Mouse (Mus musculus) hindbrain, embryonic 10.5 days (tissue): Measurements from ENCODE around the gene Prmt7. TPM values are rescaled to one million over a fixed set of nuclear protein-coding genes. Genes with fewer than 3 reads are reported as not detected.

Source experiments
- polyA plus RNA-seq: library from polyadenylated mRNA; unstranded; fragments of >200 nt; fragmentation: Nextera tagmentation; extraction: Ambion mirVana; gene quantifications from 2 replicates; pipeline ENCODE4 v1.2.1, GENCODE M21; 2016

The Prmt7 gene
- polyA plus RNA-seq, 1 experiment from 2014 or later, result 71.1 TPM

Other genes starting within 250 kb of the Prmt7 start
- gene Slc12a4, start 244.8 kb upstream of the Prmt7 start, polyA plus RNA-seq, result 18.7 and 19.3 TPM in 2 replicates
- gene Dpep3, start 231.5 kb upstream of the Prmt7 start, polyA plus RNA-seq, result not detected in 2 replicates
- gene Dus2, start 219.6 kb upstream of the Prmt7 start, polyA plus RNA-seq, result 21.1 and 21.3 TPM in 2 replicates
- not detected in 2 replicates for gene Dpep2nb, start 205.0 kb upstream of the Prmt7 start, polyA plus RNA-seq
- gene Ddx28, start 199.1 kb upstream of the Prmt7 start, polyA plus RNA-seq, result 22.4 and 24.4 TPM in 2 replicates
- gene Nfatc3, start 152.1 kb upstream of the Prmt7 start, polyA plus RNA-seq, result 4.2 and 6.2 TPM in 2 replicates
- gene Esrp2, start 74.0 kb upstream of the Prmt7 start, polyA plus RNA-seq, result 2.5 and 3.3 TPM in 2 replicates
- 15.0 and 16.1 TPM in 2 replicates for gene Pla2g15, start 60.5 kb upstream of the Prmt7 start, polyA plus RNA-seq
- 66.1 and 71.9 TPM in 2 replicates for gene Slc7a6, start 42.1 kb upstream of the Prmt7 start, polyA plus RNA-seq
- gene Slc7a6os, start within 50 bp of the Prmt7 start, polyA plus RNA-seq, result 33.0 and 36.9 TPM in 2 replicates
- 12.7 and 20.9 TPM in 2 replicates for gene Smpd3, start 127.1 kb downstream of the Prmt7 start, polyA plus RNA-seq
- gene Zfp90, start 204.4 kb downstream of the Prmt7 start, polyA plus RNA-seq, result 24.1 and 26.1 TPM in 2 replicates